Mouse (Mus musculus) forebrain, embryonic 16.5 days (tissue): Measurements from ENCODE around the gene Pbx4. TPM values are rescaled to one million over a fixed set of nuclear protein-coding genes. Genes with fewer than 3 reads are reported as not detected.

Experiments
- ATAC-seq: fragments of 200-750 bp; cut with Nextera tagmentation; 2 replicates; pipeline ENCODE4 v1.8.0; 2017; ENCODE audit warnings: mild to moderate bottlenecking, moderate library complexity
- H3K27ac ChIP-seq: fragments of 300-500 bp; sonication (generic); 2 replicates; pipeline ENCODE4 v1.5.1; 2014; ENCODE audit warnings: low read length, control low read depth
- H3K27me3 ChIP-seq: fragments of 300-500 bp; sonication (generic); replicated peaks from 2 replicates; pipeline ENCODE4 v1.6.1; 2014; ENCODE audit warnings: low read length; ENCODE audit not compliant: control insufficient read depth, insufficient read depth
- H3K36me3 ChIP-seq: fragments of 300-500 bp; sonication (generic); 2 replicates; pipeline ENCODE4 v1.6.1; 2014; ENCODE audit not compliant: control insufficient read depth, insufficient read depth
- H3K4me1 ChIP-seq: fragments of 300-500 bp; sonication (generic); replicated peaks from 2 replicates; pipeline ENCODE4 v1.6.1; 2014; ENCODE audit warnings: low read length; ENCODE audit not compliant: control insufficient read depth, insufficient read depth
- H3K4me2 ChIP-seq: fragments of 300-500 bp; sonication (generic); 2 replicates; pipeline ENCODE4 v1.6.1; 2014; ENCODE audit warnings: mild to moderate bottlenecking, low read length, control low read depth
- H3K4me3 ChIP-seq: fragments of 300-500 bp; sonication (generic); replicated peaks from 2 replicates; pipeline ENCODE4 v1.5.1; 2014; ENCODE audit warnings: mild to moderate bottlenecking, low read length, control low read depth
- H3K9ac ChIP-seq: fragments of 300-500 bp; sonication (generic); replicated peaks from 2 replicates; pipeline ENCODE4 v1.6.1; 2014; ENCODE audit warnings: low read depth, low read length, control low read depth
- H3K9me3 ChIP-seq: fragments of 300-500 bp; sonication (generic); 2 replicates; pipeline ENCODE4 v1.6.1; 2016; ENCODE audit warnings: low read length; ENCODE audit not compliant: control insufficient read depth
- WGBS: fragments of 180-500 bp; shearing (Covaris S2); extraction: QIAGEN DNeasy Blood & Tissue Kit; methylation state at CpG from one replicate; pipeline ENCODE4 v1.1.7; 2014; 5-methylcytosine and 5-hydroxymethylcytosine counted together
- polyA plus RNA-seq: library from polyadenylated mRNA; unstranded; fragments of >200 nt; fragmentation: Nextera tagmentation; extraction: Ambion mirVana; gene quantifications from 2 replicates; pipeline ENCODE4 v1.2.1, GENCODE M21; 2015

Pbx4 gene
- polyA plus RNA-seq, 1 experiment from 2014 or later, result 47.2 TPM

- Histone ChIP-seq H3K9ac (no peak overlapping the region), H3K4me2 (no peak overlapping the region), H3K36me3 (peaks cover 2% of the 10 kb centered on the region; the same call in 1 of the 2 replicates), H3K27ac (no peak overlapping the region), H3K9me3 (no peaks in the 10 kb centered on the region), H3K27me3 (no peaks in the 10 kb centered on the region), H3K4me1 (no peaks in the 10 kb centered on the region), H3K4me3 (no peak overlapping the region)
- 87% methylated on average over 5 of the region's 5 CpGs for WGBS
- ATAC-seq, result no peak
Observed at GRCm38 (mm10) chr8:69863387-69864020, 31.2 kb downstream of the Pbx4 start.

GRCm38 (mm10) chr8:69864180-69864579, 31.9 kb downstream of the Pbx4 start:
- Histone ChIP-seq H3K4me3 (no peak overlapping the region), H3K4me2 (no peak overlapping the region), H3K27ac (no peak overlapping the region), H3K27me3 (no peaks in the 10 kb centered on the region), H3K4me1 (no peaks in the 10 kb centered on the region), H3K9ac (no peak overlapping the region), H3K36me3 (peaks cover under 1% of the 10 kb centered on the region; the same call in 1 of the 2 replicates), H3K9me3 (no peaks in the 10 kb centered on the region)
- WGBS, result 83% methylated on average over 5 of the region's 5 CpGs
- no peak for ATAC-seq

- Histone ChIP-seq H3K36me3 (no peaks in the 10 kb centered on the region; the same call in none of the 2 replicates), H3K9ac (no peak overlapping the region), H3K9me3 (no peaks in the 10 kb centered on the region), H3K27ac (no peak overlapping the region), H3K4me1 (no peaks in the 10 kb centered on the region), H3K27me3 (no peaks in the 10 kb centered on the region), H3K4me2 (no peak overlapping the region), H3K4me3 (no peak overlapping the region)
- WGBS, result 88% methylated on average over 5 of the region's 5 CpGs
- ATAC-seq, result no peak
Observed at GRCm38 (mm10) chr8:69867696-69868326, 35.5 kb downstream of the Pbx4 start.

- Histone ChIP-seq H3K27me3 (no peaks in the 10 kb centered on the region), H3K9ac (no peak overlapping the region), H3K4me3 (no peak overlapping the region), H3K36me3 (no peaks in the 10 kb centered on the region; the same call in none of the 2 replicates), H3K9me3 (no peaks in the 10 kb centered on the region), H3K27ac (no peak overlapping the region), H3K4me1 (no peaks in the 10 kb centered on the region), H3K4me2 (no peak overlapping the region)
- 87% methylated on average over 11 of the region's 11 CpGs for WGBS
- ATAC-seq, result no peak
Observed at GRCm38 (mm10) chr8:69870003-69870765, 37.9 kb downstream of the Pbx4 start.

GRCm38 (mm10) chr8:69870907-69871306, 38.6 kb downstream of the Pbx4 start:
- Histone ChIP-seq H3K27ac (no peak overlapping the region), H3K9ac (no peak overlapping the region), H3K36me3 (no peaks in the 10 kb centered on the region; the same call in 1 of the 2 replicates), H3K4me1 (no peaks in the 10 kb centered on the region), H3K4me3 (no peak overlapping the region), H3K9me3 (no peaks in the 10 kb centered on the region), H3K4me2 (no peak overlapping the region), H3K27me3 (no peaks in the 10 kb centered on the region)
- WGBS, result 93% methylated on average over 6 of the region's 6 CpGs
- ATAC-seq, result no peak

- Histone ChIP-seq H3K27me3 (peaks cover 2% of the 10 kb centered on the region), H3K9ac (no peak overlapping the region), H3K4me3 (no peak overlapping the region), H3K9me3 (no peaks in the 10 kb centered on the region), H3K27ac (no peak overlapping the region), H3K4me1 (no peaks in the 10 kb centered on the region), H3K36me3 (no peaks in the 10 kb centered on the region; the same call in 1 of the 2 replicates), H3K4me2 (no peak overlapping the region)
- ATAC-seq, result no peak
- 11% methylated on average over 9 of the region's 9 CpGs for WGBS
Observed at GRCm38 (mm10) chr8:69874155-69874554, 41.9 kb downstream of the Pbx4 start.

- no peak overlapping the region for H3K9ac ChIP-seq
- ATAC-seq, result no peak
- 86% methylated on average over 13 of the region's 13 CpGs for WGBS
- no peaks in the 10 kb centered on the region for H3K9me3 ChIP-seq
- H3K36me3 ChIP-seq, result no peaks in the 10 kb centered on the region; the same call in 1 of the 2 replicates
- no peak overlapping the region for H3K4me3 ChIP-seq
- no peak overlapping the region for H3K27ac ChIP-seq
- H3K4me2 ChIP-seq, result no peak overlapping the region
- no peaks in the 10 kb centered on the region for H3K4me1 ChIP-seq
- peaks cover 6% of the 10 kb centered on the region for H3K27me3 ChIP-seq
Observed at GRCm38 (mm10) chr8:69874654-69875053, 42.4 kb downstream of the Pbx4 start.

- WGBS, result 41% methylated on average over 10 of the region's 10 CpGs
- no peak for ATAC-seq
- H3K27ac ChIP-seq, result no peak overlapping the region
- H3K9ac ChIP-seq, result no peak overlapping the region
- no peak overlapping the region for H3K4me2 ChIP-seq
- peaks cover 20% of the 10 kb centered on the region for H3K27me3 ChIP-seq
- no peak overlapping the region for H3K4me3 ChIP-seq
- H3K4me1 ChIP-seq, result peaks cover 4% of the 10 kb centered on the region
- H3K36me3 ChIP-seq, result no peaks in the 10 kb centered on the region; the same call in 1 of the 2 replicates
- H3K9me3 ChIP-seq, result no peaks in the 10 kb centered on the region
Observed at GRCm38 (mm10) chr8:69876097-69876496, 43.8 kb downstream of the Pbx4 start.

GRCm38 (mm10) chr8:69876967-69877366, 44.7 kb downstream of the Pbx4 start:
- Histone ChIP-seq H3K9me3 (no peaks in the 10 kb centered on the region), H3K27me3 (peaks cover 29% of the 10 kb centered on the region), H3K27ac (no peak overlapping the region), H3K9ac (no peak overlapping the region), H3K4me2 (no peak overlapping the region), H3K4me3 (no peak overlapping the region), H3K4me1 (peaks cover 10% of the 10 kb centered on the region), H3K36me3 (no peaks in the 10 kb centered on the region; the same call in 1 of the 2 replicates)
- no peak for ATAC-seq
- 80% methylated on average over 10 of the region's 10 CpGs for WGBS
